Mouse (Mus musculus) CD4-positive helper T cell, adult 2 months (primary cell): Measurements from ENCODE around the gene Cerk.
"Not testable (repeated sequence)": the region's sequence is repeated elsewhere in the genome, so short reads cannot be mapped to it uniquely, and the experiment has no call there.

ENCODE experiments used
- DNase-seq: peaks from one replicate; pipeline ENCODE4 v3.0.0-alpha.2; 2012; ENCODE audit warnings: low read depth, missing footprints, low spot score

Cerk gene

DNA sequence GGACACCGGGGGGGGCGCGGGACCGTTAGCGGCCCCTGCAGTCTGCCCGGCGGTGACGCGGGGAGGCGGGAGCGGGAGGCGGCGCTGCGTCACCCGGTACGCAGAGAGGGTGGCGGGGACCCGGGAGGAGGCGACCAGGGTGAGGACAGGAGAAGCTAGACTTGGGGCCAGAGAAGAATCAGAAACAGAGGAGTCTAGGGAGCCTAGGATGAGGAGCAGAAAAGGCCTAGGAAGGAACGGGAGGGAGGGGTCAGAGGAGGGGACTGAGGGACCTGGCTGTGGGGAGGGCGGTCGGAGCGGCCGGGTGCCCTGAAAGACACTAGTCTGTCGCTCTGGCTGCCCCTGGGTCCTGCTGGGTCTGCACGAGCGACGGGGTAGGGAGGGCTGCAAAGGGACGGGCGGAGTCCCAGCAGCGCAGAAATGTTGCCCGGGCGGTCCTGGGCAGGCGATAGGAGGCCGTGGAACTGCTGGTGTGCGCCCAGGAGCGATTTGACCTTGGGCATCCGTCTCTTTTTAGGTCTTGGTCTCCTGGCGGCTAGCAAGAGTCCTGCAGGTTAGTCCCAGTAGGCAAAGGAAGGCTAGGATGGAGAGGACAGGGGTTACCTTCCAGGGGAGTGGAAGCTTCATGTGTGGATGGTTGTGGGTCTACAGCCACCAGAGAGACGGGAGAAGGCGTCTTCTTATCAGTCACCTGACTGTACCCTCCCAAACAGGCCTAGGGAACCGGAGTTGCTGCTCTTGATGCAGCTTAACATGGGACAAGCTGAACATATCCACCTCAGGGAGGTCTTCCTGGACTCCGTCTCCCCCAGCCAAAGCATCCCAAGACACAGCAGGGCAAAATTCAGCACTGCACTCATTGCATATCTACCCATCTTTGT lies at the start of gene Cerk:
Gene Cerk (minus strand): TSS at position 453 of the 881 bp plus-strand sequence.
- peak; percentile 59 for DNase-seq

- DNase-seq: no peak
Measured at GRCm38 (mm10) chr15:86234517-86235441, 48.8 kb upstream of the Cerk start.

DNA sequence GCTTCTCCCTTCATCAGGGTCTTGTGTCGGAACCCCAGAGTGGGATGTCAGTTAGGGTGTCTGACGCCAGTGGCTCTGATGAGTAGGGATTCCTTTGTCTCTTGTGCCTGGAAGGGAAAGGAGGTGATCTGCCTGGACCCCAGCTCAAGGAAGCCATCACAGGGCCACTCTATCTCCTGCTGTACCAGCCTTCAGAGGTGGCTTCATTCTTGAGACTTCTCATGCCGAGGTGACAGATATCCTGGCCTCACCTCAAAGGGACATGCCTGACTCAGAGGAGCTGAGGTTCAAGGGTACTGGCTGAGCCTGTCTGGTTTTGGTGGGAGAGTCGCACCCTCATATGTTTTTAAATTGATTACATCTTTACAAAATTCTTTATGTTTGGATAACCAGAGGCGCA lies 48.1 kb upstream of the Cerk start:
- DNase-seq: no peak

DNA sequence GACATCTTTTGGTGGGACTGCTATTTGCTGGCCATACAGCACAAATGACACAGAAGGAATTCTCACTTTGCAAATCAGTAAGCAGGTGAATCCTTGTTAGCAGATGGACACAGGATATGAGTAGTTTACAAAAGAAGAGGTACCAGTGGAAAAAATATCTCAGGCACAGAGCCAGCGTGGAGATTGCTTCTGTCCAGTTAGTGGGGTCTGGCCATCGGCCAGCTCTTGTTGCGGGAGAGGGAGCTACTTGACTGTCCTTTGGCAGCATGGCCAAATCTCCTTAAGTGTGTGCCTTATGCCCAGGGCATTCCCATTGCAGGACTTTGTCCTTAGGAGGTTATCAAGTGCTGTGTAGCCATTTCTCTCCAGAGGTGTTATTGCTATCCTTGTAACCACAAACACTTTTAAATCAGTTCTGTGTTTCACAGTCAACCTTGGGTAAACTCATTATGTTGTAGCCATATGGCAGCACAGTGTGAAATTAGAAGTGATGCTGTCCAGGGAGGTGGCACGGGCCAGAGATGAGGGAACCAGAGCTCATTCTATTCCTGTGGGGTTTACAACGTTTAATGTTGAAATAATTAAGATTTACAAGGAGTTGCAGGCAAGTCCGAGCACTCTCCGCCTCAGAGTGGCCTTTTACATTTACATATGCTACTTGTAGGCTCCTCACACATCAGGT lies 46.0 kb upstream of the Cerk start:
- no peak for DNase-seq

DNA sequence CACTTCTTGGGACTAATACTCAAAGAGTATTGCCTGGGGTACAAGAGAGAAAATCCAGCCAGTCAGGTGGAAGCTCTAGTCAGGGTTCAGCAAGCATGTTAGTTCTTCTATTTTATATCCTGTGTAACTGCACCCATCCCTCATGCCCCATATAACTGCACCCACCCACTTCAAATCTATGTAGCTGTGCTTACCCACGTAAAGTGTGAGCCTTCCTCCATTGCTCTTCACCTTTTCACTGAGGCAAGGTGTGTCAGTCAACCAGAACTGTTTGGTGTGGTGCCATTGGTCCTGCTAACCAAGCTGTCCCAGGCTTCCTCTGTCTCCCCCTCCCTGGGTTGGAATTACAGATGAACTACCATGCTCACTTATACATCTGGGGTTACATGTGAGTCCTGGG lies 45.2 kb upstream of the Cerk start:
- no peak for DNase-seq

- DNase-seq: no peak
Measured at GRCm38 (mm10) chr15:86229623-86230022, 43.7 kb upstream of the Cerk start.

- DNase-seq: no peak
Measured at GRCm38 (mm10) chr15:86229088-86229487, 43.1 kb upstream of the Cerk start.

DNA sequence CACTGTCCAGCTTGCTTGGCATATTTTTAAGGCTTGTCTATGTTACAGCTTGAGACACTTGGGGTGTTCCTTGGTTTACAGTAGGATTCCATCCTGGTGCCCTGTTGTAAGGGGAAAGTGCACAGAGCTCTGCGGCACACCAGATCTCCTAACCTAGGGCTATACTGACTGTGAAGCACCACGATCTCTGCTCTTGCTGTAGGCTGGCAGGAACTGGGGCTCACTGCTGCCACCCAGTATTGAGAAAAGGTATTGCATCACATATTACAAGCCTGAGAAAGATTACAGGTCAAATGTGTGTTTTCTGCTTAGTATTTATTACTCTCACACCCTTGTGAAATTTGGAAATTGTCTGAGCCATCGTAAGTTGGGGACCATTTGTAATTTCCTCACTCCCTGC lies 42.2 kb upstream of the Cerk start:
- peak; percentile 55 for DNase-seq

DNA sequence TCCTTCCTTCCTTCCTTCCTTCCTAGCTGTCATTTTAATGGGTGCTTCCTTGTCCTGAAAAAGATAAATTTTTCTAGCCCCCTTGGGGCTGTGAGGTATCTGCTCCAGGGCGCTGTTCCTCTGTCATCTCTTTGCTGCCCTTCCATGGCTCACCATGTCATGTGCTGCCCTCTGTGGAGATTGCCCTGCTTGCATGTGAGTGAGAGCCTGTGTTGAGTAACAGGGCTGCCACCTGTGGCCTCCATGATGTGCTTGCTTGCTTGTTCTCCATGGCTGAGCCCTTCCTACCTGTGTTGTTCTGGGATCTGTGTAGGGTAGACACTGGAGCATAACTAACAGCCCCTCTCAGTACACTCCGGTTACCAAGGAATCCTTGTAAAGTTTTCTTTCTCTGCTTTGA lies 41.0 kb upstream of the Cerk start:
- no peak for DNase-seq

DNA sequence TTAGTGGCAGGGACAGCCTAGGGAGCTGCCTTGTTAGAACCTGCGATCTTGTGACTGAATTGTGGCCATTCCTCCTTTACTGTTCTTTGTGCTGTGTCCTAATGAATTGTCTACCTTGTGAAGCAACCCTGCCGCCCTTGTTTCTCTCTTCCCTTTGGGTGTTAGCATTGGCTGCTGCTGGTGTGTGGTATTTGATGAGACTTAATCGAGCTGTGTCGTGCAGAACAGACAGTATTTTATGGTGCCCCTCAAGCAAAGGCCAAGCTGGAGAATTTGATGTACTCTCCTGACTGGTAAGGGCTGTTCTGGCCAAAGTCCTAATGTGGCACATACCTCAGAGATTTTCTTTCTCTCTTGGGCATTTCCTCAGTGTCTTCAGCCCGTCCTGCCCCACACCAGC lies 40.3 kb upstream of the Cerk start:
- no peak for DNase-seq

GRCm38 (mm10) chr15:86224972-86225551 lies 39.1 kb upstream of the Cerk start:
- no peak for DNase-seq

DNA sequence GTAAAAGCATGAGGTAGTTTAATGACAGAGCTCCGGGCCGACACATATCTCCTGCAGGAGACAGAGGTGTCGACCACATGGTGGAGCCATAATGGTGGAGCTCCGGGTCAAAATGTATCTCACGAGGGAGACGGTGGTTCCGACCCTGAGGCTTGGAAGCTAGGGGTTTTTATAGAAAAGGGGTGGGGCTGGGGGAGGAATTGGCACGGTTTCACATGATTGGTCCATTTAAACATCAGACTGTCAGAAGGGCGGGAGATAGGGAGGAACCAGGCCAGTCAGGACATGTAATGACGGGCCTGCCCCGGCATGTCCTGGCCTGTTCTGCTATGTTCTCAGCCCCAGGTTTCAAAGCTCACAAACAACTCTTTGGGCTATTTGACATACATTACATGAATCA lies 36.0 kb upstream of the Cerk start:
- not testable (repeated sequence) for DNase-seq

DNA sequence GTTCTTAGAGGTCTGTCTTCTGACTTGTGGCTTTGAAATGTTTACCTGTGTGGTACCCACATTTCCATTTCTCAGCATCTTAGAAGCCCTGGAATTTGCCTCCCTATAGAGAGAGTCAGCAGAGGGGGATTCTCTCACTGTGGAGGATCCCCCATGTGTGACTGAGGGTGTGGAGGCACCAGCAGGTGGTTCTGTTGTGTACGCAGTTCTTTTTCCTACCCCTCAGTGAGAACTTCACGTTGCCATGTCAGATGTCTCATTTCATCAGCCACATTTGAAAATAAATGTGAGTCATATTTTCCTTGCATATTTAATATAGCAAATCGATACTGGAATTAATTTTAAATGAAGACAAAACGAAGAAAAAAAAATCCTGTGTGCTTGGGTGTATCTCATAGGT lies 35.4 kb upstream of the Cerk start:
- no peak for DNase-seq

DNA sequence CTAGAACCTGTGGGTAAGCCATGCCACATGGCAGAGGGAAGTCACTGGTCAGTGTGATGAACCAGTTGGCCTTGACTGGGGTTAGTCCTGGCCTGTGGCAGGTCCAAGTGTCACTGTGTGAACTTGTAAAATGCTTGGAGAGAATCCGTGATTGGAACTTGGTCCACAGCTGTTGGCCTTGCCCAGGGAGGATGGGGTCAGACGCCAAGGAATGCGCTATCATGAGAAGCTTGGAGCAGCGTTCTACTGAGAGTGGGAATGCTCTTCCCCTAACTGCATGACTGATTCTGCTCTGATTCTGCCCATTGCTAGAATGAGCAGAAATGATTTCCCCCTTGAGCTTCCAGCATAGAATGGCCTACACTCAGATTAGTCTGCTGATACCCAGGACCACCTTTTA lies 34.8 kb upstream of the Cerk start:
- no peak for DNase-seq

- no peak for DNase-seq
Measured at GRCm38 (mm10) chr15:86220229-86220630, 34.3 kb upstream of the Cerk start.

GRCm38 (mm10) chr15:86219534-86220228 lies 33.7 kb upstream of the Cerk start:
- DNase-seq: no peak

- DNase-seq: not testable (repeated sequence)
Measured at GRCm38 (mm10) chr15:86216641-86217040, 30.7 kb upstream of the Cerk start.

DNA sequence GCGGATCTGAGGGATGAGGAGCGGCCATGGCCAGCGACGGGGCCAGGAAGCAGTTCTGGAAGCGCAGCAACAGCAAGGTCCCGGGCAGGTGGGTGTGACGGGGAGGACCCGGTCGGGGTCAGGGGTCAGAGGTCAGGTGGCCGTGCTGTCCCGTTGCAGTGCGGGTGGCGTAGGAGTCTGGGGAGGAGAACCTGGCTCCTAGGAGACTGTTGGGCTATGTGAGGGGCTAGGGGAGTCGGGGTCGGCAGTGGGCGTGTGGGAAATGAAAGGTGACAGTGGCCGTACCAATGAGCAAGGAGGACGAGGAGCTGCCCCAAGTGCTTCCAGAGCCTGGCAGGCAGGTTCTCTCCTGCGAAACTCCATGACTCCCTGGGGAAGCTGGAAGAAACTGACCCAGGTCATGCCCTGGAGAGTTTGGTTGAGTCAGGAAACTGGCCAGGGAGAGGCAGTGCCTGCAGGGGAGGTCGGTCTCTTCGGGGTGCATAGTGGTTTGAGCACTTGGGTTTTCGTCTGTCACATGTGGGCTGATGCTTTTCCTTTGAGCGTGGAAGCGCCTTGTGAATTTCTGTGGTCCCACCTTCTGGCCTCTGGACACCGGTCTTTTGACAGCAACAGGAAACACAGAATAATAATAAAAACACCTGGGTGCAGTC lies 28.7 kb upstream of the Cerk start:
- DNase-seq: peak; percentile 19

DNA sequence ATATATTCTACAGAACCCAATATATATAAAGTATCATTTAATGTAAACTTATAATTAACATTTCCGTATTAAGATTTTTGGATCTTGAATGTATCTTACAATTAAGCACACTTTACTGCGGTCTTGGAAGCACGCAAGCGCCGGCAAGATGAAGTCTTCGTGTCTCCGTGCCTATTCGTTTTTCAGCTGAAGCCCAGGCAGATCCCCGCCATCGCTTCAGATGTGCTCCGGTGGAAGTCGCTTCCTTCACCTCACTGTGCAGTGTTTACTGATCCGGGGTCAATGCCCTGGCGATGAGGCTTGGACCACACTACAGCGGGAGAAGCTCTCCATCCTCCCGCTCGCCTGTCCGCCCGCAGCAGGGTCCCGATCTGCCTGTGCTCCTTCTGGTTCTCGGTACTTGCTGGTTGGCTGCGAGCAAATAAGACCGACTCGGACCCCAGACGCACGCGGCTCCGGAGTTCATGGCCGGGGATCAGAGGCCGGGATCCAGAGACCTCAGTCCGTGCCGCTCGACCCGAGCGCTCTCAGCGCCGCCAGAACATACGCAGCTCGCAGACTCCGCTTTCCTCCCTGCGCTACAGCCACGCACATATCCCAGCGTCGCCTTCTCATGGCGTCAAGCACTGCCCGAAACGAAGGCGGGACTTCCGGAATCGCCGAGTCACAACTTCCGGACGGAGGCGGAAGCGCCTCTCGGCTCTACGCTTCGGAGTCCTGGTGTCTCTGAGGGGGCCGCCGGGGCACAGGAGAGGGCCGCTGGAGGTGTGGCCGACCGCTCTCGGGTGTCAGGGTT lies 28.0 kb upstream of the Cerk start, which contains the start of gene Tbc1d22a:
Gene Tbc1d22a (plus strand): TSS at position 707 of the 796 bp plus-strand sequence.
- peak; percentile 95 for DNase-seq
